Mouse (Mus musculus) cerebellum, postnatal 36 days (tissue): ENCODE results near the gene Casc3.
A peak's percentile ranks its signal among the peaks of the same experiment; 100 is the strongest.

Source experiments
- DNase-seq, 2 experiments: peaks; one replicate each; pipeline ENCODE4 v3.0.0; 2021 to 2022; ENCODE audit warnings: mixed read lengths in 2 of 2

The Casc3 gene

GRCm38 (mm10) chr11:98804605-98805004 is at the start of gene Casc3:
Casc3 (plus strand) TSS chr11:98804905.
- no peak for DNase-seq

- no peak for DNase-seq
Measured at GRCm38 (mm10) chr11:98755726-98756380, 48.9 kb upstream of the Casc3 start.

- DNase-seq: no peak
Measured at GRCm38 (mm10) chr11:98756711-98757110, 48.0 kb upstream of the Casc3 start.

- no peak for DNase-seq
Measured at GRCm38 (mm10) chr11:98761939-98762338, 42.8 kb upstream of the Casc3 start.

- DNase-seq: peak in 1 of 2 experiments; percentile 12
Measured at GRCm38 (mm10) chr11:98762756-98763501, 41.8 kb upstream of the Casc3 start.

- DNase-seq: no peak
Measured at GRCm38 (mm10) chr11:98763502-98763861, 41.2 kb upstream of the Casc3 start.

- DNase-seq: peak in 1 of 2 experiments; percentile 6
Measured at GRCm38 (mm10) chr11:98764091-98764490, 40.6 kb upstream of the Casc3 start.

- no peak for DNase-seq
Measured at GRCm38 (mm10) chr11:98764746-98765145, 40.0 kb upstream of the Casc3 start.

- peak; percentile 15 to 33 for DNase-seq
Measured at GRCm38 (mm10) chr11:98765421-98766309, 39.0 kb upstream of the Casc3 start.

GRCm38 (mm10) chr11:98766346-98766745 is 38.4 kb upstream of the Casc3 start:
- DNase-seq: peak in 1 of 2 experiments; percentile 33

- peak in 1 of 2 experiments; percentile 16 for DNase-seq
Measured at GRCm38 (mm10) chr11:98766816-98767215, 37.9 kb upstream of the Casc3 start.

GRCm38 (mm10) chr11:98767276-98767675 is 37.4 kb upstream of the Casc3 start:
- peak in 1 of 2 experiments; percentile 41 for DNase-seq

GRCm38 (mm10) chr11:98767713-98768112 is 37.0 kb upstream of the Casc3 start:
- no peak for DNase-seq

GRCm38 (mm10) chr11:98768127-98769006 is 36.3 kb upstream of the Casc3 start:
- peak; percentile 34 to 42 for DNase-seq

GRCm38 (mm10) chr11:98769007-98769954 is 35.4 kb upstream of the Casc3 start:
- DNase-seq: peak in 1 of 2 experiments; percentile 15

- DNase-seq: no peak
Measured at GRCm38 (mm10) chr11:98770096-98770975, 34.4 kb upstream of the Casc3 start.

GRCm38 (mm10) chr11:98771131-98771530 is 33.6 kb upstream of the Casc3 start:
- no peak for DNase-seq

GRCm38 (mm10) chr11:98771844-98772525 is 32.7 kb upstream of the Casc3 start:
- DNase-seq: peak in 1 of 2 experiments; percentile 53

GRCm38 (mm10) chr11:98772667-98773171 is 32.0 kb upstream of the Casc3 start:
- DNase-seq: peak; percentile 56 to 57
